In genomic region chr12:40248454-40249180, GRCm38 (mm10) we compare ENCODE assay signal across 8 mouse cellular contexts. TPM values are rescaled to one million over a fixed set of nuclear protein-coding genes. Genes with fewer than 3 reads are reported as not detected.
DNase-seq lines count a peak whose midpoint lies in the region; ATAC-seq and TF ChIP-seq lines count a peak whose summit lies in the region.

Gene Ifrd1 (minus strand): TSS chr12:40248504.

- no peak within 1 kb of the TSS for H3K9ac ChIP-seq in forebrain, embryonic 11.5 days (ENCODE audit: low read length)
- no peak within 1 kb of the TSS for H3K9ac ChIP-seq in limb, embryonic 13.5 days

- intact Hi-C loops in heart, postnatal 36 days (cut with DNase I), result no loop called here

- no peaks in the 10 kb centered on the region for H3K9me3 ChIP-seq in G1E (replicated peaks)
- no peaks in the 10 kb centered on the region for H3K9me3 ChIP-seq in forebrain, embryonic 11.5 days (ENCODE audit: control insufficient read depth, low read length)
- H3K9me3 ChIP-seq in limb, embryonic 13.5 days, result no peaks in the 10 kb centered on the region

- ATAC-seq in G1E (ENCODE audit: extremely low read depth, insufficient number of reproducible peaks, low FRiP score, poor library complexity, severe bottlenecking), result no peak
- no peak for ATAC-seq in forebrain, embryonic 11.5 days (replicated peaks; ENCODE audit: low FRiP score)
- ATAC-seq in limb, embryonic 13.5 days (ENCODE audit: low FRiP score, low read depth), result no peak
- peak; percentile 77 for ATAC-seq in monocyte, adult 5-6 weeks (replicated peaks; ENCODE audit: insufficient number of reproducible peaks, low FRiP score, low TSS enrichment, poor library complexity, severe bottlenecking)

- H3ac ChIP-seq in C2C12 (ENCODE audit: control insufficient read depth, insufficient read length, low read depth), result no peak within 1 kb of the TSS

- WGBS in forebrain, embryonic 11.5 days, result 77% methylated on average over 5 of the region's 5 CpGs
- WGBS in limb, embryonic 13.5 days, result 54% methylated on average over 5 of the region's 5 CpGs

- peaks cover 39% of the 10 kb centered on the region for H3K4me1 ChIP-seq in G1E (ENCODE audit: insufficient read depth, low read depth, low read length)
- H3K4me1 ChIP-seq in forebrain, embryonic 11.5 days (replicated peaks; ENCODE audit: control insufficient read depth, insufficient read depth, low read length), result no peaks in the 10 kb centered on the region
- peaks cover 17% of the 10 kb centered on the region for H3K4me1 ChIP-seq in limb, embryonic 13.5 days

- no peaks in the 10 kb centered on the region for H3K36me3 ChIP-seq in C2C12 (ENCODE audit: control insufficient read depth, insufficient read depth)
- H3K36me3 ChIP-seq in G1E (replicated peaks), result no peaks in the 10 kb centered on the region
- H3K36me3 ChIP-seq in forebrain, embryonic 11.5 days (ENCODE audit: control insufficient read depth, insufficient read depth, low read length), result no peaks in the 10 kb centered on the region
- no peaks in the 10 kb centered on the region for H3K36me3 ChIP-seq in limb, embryonic 13.5 days

- no peak within 1 kb of the TSS for H3K27ac ChIP-seq in forebrain, embryonic 11.5 days (ENCODE audit: low read depth, low read length)
- no peak within 1 kb of the TSS for H3K27ac ChIP-seq in limb, embryonic 13.5 days

- H3K79me3 ChIP-seq in C2C12 (ENCODE audit: low read depth), result no peaks in the 10 kb centered on the region

- TF ChIP-seq CTCF in C2C12 (IDR thresholded peaks at IDR 0.05; ENCODE audit: control insufficient read depth, insufficient read depth, insufficient read length) (no peak), G1E (IDR thresholded peaks at IDR 0.05; ENCODE audit: low read depth, low read length) (no peak)

- H3K79me2 ChIP-seq in C2C12 (ENCODE audit: control insufficient read depth, insufficient read depth), result no peaks in the 10 kb centered on the region

- no peak within 1 kb of the TSS for H3K4me3 ChIP-seq in C2C12 (ENCODE audit: insufficient read depth, poor library complexity, severe bottlenecking)
- peak within 1 kb of the TSS; percentile 21; the same call in 1 of the 2 replicates for H3K4me3 ChIP-seq in G1E (ENCODE audit: low read depth, low read length)
- H3K4me3 ChIP-seq in forebrain, embryonic 11.5 days (ENCODE audit: low read depth, low read length), result no peak within 1 kb of the TSS
- no peak within 1 kb of the TSS for H3K4me3 ChIP-seq in limb, embryonic 13.5 days

- DNase-seq in G1E (ENCODE audit: low spot score), result peak; percentile 25
- DNase-seq in forebrain, embryonic 11.5 days (ENCODE audit: low spot score), result no peak
- no peak for DNase-seq in heart, postnatal 36 days
- DNase-seq in thymus, postnatal 10 days (ENCODE audit: low spot score in 2 of 2), result no peak
- DNase-seq in right cerebral cortex, adult 2 months (ENCODE audit: low spot score in 2 of 2), result no peak

- no peak within 1 kb of the TSS for H3K4me2 ChIP-seq in forebrain, embryonic 11.5 days (ENCODE audit: low read depth, low read length, severe bottlenecking)
- no peak within 1 kb of the TSS for H3K4me2 ChIP-seq in limb, embryonic 13.5 days (replicated peaks)

- H3K27me3 ChIP-seq in C2C12 (ENCODE audit: control insufficient read depth, insufficient read depth, insufficient read length), result no peaks in the 10 kb centered on the region
- H3K27me3 ChIP-seq in G1E (ENCODE audit: insufficient read depth, low read length), result no peaks in the 10 kb centered on the region; the same call in 1 of the 2 replicates
- no peaks in the 10 kb centered on the region for H3K27me3 ChIP-seq in forebrain, embryonic 11.5 days (ENCODE audit: control insufficient read depth, insufficient read depth, low read length)
- H3K27me3 ChIP-seq in limb, embryonic 13.5 days, result no peaks in the 10 kb centered on the region

TF ChIP-seq in C2C12, 6 proteins besides CTCF, POLR2A, EP300 and RAD21:
- TF ChIP-seq MYOG (IDR thresholded peaks at IDR 0.05; ENCODE audit: control insufficient read depth, extremely low read depth, insufficient read length), result no peak
- no peak for TF ChIP-seq CEBPB (IDR thresholded peaks at IDR 0.05; ENCODE audit: low read depth)
- no peak for TF ChIP-seq MAX (IDR thresholded peaks at IDR 0.05)
- TF ChIP-seq USF1 (IDR thresholded peaks at IDR 0.05; ENCODE audit: low read depth), result no peak

RNA-seq across cellular contexts. Expression of gene Ifrd1, which starts in this region (rescaled TPM):
- 166 TPM for polyA plus RNA-seq in C2C12 (2012; fragmentation: generic; extraction: Trizol)
- total RNA-seq in G1E (2014; fragmentation: Nextera tagmentation), result 151 and 234 TPM in 2 replicates
- total RNA-seq in G1E (2017), result 186 and 190 TPM in 2 replicates
- 86.6 and 129 TPM in 2 replicates for polyA plus RNA-seq in G1E (2012)
- 200 and 201 TPM in 2 replicates for polyA plus RNA-seq in forebrain, embryonic 11.5 days (2014; fragmentation: Nextera tagmentation; extraction: Ambion mirVana)
- total RNA-seq in heart, postnatal 36 days (2021), result 10 to 100 TPM; 87.2 to 89.6 TPM
- polyA plus RNA-seq in limb, embryonic 13.5 days (2015; fragmentation: Nextera tagmentation; extraction: Ambion mirVana), result 109 and 118 TPM in 2 replicates
- total RNA-seq in monocyte, adult 5-6 weeks (2017), result 450 to 581 TPM (median 532 TPM) in 3 replicates
